Mouse (Mus musculus) gastrocnemius, adult 2 months (tissue): ENCODE results near the gene Aff3. TPM values are rescaled to one million over a fixed set of nuclear protein-coding genes. Genes with fewer than 3 reads are reported as not detected.

Experiments
- DNase-seq: peaks from one replicate; pipeline ENCODE4 v3.0.0; 2022
- H3K27ac ChIP-seq: fragments of 200-600 bp; 2 replicates; pipeline ENCODE4 v1.8.1; 2022; ENCODE audit warnings: mild to moderate bottlenecking
- H3K4me3 ChIP-seq: fragments of 200-600 bp; 2 replicates; pipeline ENCODE4 v1.8.1; 2022; ENCODE audit warnings: mild to moderate bottlenecking, moderate library complexity
- CTCF ChIP-seq: fragments of 200-600 bp; IDR thresholded peaks from 2 replicates; pipeline ENCODE4 v1.8.1; 2022; ENCODE audit warnings: antibody characterized with exemption, mild to moderate bottlenecking, moderate library complexity
- intact Hi-C: fragments of 180-260 bp; cut with DNase I; formaldehyde crosslinking; loops from one replicate; pipeline ENCODE4 v1.15.1; 2025
- total RNA-seq, 2 experiments: library from RNA; stranded (reverse); gene quantifications; 2 replicates each; pipeline ENCODE4 v1.2.3; 2021

The Aff3 gene
- total RNA-seq, 2 experiments from 2014 or later = 1.2 to 4.4 TPM

GRCm38 (mm10) chr1:38639669-38640068 is 25.1 kb downstream of the Aff3 start:
- DNase-seq = no peak
- intact Hi-C loops = no loop called here
- no peak overlapping the region for H3K4me3 ChIP-seq
- peak; percentile 40 for TF ChIP-seq CTCF
- no peak overlapping the region for H3K27ac ChIP-seq

GRCm38 (mm10) chr1:38635596-38635995 is 29.2 kb downstream of the Aff3 start:
- H3K4me3 ChIP-seq = no peak overlapping the region
- DNase-seq = no peak
- H3K27ac ChIP-seq = no peak overlapping the region
- intact Hi-C loops = no loop called here
- TF ChIP-seq CTCF = no peak

DNA sequence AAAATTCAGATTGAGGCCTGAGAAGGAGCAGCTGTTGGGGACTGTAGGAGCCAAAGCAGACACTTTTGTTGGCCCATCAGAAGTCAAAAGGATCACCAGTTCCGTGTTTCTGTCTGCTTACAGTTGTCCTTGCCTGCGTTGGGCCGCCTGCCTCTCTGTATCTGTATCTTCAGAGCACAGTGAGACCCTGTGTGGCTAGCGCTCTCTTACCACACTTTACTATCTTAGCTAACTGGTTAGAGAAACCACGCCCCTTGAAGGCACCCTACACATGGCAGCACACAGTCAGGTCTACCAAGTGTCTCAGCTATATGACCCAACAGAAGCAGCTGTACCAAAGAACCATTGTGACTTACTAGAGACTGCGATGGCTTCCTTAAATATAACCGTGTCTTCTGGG is 30.7 kb downstream of the Aff3 start:
- no peak for DNase-seq
- intact Hi-C loops = no loop called here
- TF ChIP-seq CTCF = no peak
- H3K27ac ChIP-seq = no peak overlapping the region
- no peak overlapping the region for H3K4me3 ChIP-seq

DNA sequence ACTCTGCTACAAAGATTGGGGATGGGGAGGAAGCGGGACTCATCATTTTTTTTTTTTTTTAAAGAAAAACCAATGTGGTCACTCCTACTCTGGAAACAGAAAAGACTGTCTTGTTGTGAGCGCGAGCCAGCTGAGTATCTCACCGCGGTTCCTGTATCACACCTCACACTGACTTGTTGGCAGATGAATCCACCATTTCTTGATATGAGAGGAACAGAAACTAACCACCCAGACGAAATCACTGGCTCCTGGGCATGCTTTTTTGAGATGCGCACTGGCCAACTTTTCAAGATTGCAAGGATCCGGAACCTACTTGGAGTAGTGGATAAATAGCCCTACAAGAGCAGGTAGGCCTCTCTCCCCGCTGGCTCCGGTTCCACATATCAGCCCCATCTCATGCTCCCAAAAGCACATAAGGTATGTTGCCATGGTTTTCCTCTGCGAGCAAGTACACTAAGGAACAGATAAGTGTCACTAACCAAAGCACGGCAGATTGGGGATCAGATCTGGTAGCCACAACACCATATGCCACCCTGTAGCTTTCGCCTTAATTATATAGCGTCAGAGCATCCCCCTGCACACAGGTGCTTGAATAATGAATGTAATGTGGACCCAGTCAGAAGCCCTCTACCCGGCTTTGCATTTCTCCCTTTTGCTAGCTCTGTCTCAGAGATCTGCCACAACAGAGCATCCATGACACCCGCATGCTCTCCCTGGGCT is 32.1 kb downstream of the Aff3 start:
- DNase-seq = no peak
- H3K4me3 ChIP-seq = no peak overlapping the region
- TF ChIP-seq CTCF = no peak
- intact Hi-C loops = no loop called here
- H3K27ac ChIP-seq = no peak overlapping the region

- intact Hi-C loops = no loop called here
- no peak for TF ChIP-seq CTCF
- DNase-seq = no peak
- no peak overlapping the region for H3K4me3 ChIP-seq
- H3K27ac ChIP-seq = no peak overlapping the region
Measured at GRCm38 (mm10) chr1:38631501-38632279, 33.1 kb downstream of the Aff3 start.

DNA sequence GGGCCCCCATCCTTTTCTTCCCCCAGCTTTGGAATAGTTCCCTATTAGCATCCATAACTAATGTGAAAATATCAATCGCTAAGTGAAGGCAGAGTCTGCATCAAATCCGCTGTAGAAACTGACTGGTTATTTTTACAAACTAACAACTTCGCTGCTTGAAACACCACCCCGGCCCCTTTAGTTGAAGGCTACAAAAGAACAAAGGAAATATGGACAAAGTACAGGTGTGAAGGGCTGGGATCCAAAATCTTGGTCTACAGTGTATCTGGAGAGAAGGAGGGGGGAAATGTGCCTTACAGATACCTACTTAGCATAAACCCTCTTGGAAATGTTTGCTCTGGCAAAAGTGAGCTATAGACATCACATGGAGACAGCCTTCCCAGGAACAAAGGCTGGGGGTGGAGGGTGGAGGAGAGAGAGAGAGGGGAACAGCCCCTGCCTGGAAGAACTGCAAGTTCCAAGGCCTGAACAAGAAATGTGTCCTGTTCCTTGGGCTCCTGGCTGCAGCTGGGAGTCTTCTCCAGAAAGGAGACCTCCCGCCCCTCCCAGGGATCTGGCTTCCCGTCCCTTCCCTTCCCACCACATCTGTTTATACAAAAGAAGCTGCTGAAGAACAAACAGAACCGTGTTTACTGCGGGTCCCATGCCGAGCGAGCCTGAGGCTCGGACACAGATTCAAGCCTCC is 35.7 kb downstream of the Aff3 start:
- intact Hi-C loops = loop anchor here (5.0 kb wide), 2 partner anchors 237 to 442 kb away; no protein-coding TSS in a partner anchor
- Histone ChIP-seq H3K4me3 (no peak overlapping the region), H3K27ac (no peak overlapping the region)
- no peak for TF ChIP-seq CTCF
- no peak for DNase-seq

GRCm38 (mm10) chr1:38628426-38628825 is 36.3 kb downstream of the Aff3 start:
- Histone ChIP-seq H3K27ac (no peak overlapping the region), H3K4me3 (peak overlapping the region; percentile 85; the same call in 1 of the 2 replicates)
- no peak for DNase-seq
- no peak for TF ChIP-seq CTCF
- intact Hi-C loops = loop anchor here (5.0 kb wide), 2 partner anchors 236 to 441 kb away; no protein-coding TSS in a partner anchor

DNA sequence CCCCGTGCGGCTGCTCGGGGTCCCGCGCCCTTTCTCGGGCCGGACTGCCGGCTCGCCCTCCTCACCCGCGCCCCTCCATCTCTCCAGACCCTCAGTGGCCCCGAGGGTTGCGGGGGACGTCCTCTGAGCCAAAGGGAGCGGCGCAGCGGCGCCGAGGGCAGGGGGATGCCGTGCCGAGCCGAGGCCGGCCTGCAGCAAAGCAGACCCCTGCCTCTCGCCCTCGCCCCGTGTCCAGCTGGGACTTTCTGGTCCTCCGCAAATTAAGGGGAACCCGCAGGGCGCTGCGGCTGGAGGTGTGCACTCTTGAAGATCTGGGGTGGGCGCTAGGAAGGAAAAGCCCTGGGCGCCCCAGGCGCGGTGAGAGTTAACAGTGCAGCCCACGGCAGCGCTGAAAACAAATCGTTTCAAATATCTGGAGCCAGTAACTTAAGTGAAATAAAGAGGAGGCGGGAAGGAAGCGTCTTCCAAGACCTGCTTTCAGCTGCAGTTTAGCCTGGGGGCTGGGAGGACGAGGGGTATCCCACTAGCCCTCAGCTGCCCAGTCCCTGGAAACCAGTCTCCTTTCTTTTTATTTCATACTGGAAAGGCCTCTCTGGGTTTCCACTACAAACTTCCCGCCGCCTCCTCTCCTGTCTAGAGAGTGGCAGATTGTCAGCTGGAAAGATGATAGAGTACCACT is 36.9 kb downstream of the Aff3 start:
- intact Hi-C loops = loop anchor here (5.0 kb wide), 2 partner anchors 236 to 441 kb away; no protein-coding TSS in a partner anchor
- H3K27ac ChIP-seq = peak overlapping the region; percentile 66
- peak overlapping the region; percentile 85 for H3K4me3 ChIP-seq
- no peak for TF ChIP-seq CTCF
- peak; percentile 22 for DNase-seq

DNA sequence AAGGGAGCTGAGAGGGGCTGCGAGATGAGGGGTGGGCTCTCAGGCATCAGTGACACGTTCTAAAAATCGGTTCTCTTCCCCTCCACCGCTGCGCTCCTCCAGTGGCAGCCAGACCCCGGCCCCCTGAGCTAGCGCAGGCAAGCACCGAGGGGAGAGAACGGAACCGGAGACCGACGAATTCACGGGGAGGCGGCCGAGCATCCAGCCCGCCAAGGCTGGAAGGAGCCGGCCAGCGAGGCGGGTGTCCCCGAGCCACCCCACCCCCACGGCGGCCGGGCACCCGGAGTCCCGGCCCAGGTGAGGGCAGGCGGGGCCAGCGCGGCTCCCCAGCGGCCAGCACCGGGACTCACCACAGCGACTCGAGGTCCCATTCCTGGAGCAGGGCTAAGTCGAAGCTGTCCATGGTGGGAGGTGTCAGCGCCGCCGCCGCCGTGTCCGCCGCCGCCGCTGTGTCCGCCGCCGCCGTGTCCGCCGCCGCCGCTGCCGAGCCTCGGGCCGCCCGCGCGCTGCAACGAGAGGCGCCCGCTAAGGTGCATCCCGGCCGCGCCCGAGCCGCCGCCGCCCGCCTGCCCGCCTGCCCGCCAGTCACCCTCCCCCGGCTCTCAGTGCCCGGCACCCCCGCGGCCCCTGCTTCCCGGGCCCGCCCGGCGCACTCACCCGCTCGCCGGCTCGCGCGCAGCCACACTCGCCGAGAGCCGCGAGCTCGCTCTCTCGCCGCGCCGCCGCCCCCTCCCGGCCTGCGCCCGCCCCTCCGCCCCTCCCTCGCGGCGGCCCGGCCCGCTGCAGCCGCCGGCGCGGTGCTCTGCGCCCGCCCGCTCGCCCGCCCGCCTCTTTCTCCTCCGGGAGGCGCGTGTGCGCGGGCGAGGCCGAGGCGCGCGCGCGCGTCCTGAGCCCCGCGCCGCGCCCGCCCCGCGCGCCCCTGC is 37.8 kb downstream of the Aff3 start:
- intact Hi-C loops = loop anchor here (5.0 kb wide), 2 partner anchors 235 to 440 kb away; no protein-coding TSS in a partner anchor
- peak overlapping the region; percentile 66 for H3K27ac ChIP-seq
- peak overlapping the region; percentile 85 for H3K4me3 ChIP-seq

GRCm38 (mm10) chr1:38626388-38626738 is 38.4 kb downstream of the Aff3 start:
- no peak for TF ChIP-seq CTCF
- H3K27ac ChIP-seq = peak overlapping the region; percentile 63; the same call in 1 of the 2 replicates
- peak; percentile 29 for DNase-seq
- peak overlapping the region; percentile 85 for H3K4me3 ChIP-seq
- intact Hi-C loops = loop anchor here (5.0 kb wide), 2 partner anchors 234 to 439 kb away; no protein-coding TSS in a partner anchor

More for the DNA sequence above, 37.8 kb downstream of the Aff3 start:
- peak; percentile 79 for DNase-seq
- no peak for TF ChIP-seq CTCF

DNA sequence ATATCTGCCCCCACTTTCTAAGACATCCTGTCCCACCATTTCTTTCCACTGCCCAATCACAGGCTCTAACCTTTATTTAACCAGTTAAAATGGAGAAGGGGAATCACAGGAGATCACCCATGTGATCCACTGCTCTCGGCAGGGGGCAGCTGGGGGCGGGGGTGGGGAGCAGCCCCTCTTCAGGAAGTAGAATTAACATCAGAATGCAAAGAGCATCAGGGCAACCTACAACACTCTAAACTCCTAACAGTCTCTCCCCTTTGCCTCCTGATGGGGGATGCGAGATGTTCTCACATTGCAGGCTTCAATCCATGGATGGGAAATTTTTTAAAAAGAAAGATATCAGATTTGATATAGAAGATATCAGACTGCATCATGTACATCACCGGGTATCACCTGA is 42.9 kb downstream of the Aff3 start:
- intact Hi-C loops = no loop called here

More for the DNA sequence above, 42.9 kb downstream of the Aff3 start:
- no peak for TF ChIP-seq CTCF
- Histone ChIP-seq H3K4me3 (no peak overlapping the region), H3K27ac (no peak overlapping the region)
- no peak for DNase-seq
